Mouse (Mus musculus) embryonic stem cell, embryonic (primary cell): ENCODE measurements around the gene Slc36a3.

Source experiments
- CTCF ChIA-PET, 4 experiments: fragments of 300-600 bp in 2 of 4; fragments of 350-600 bp in 2 of 4; sonication (Branson Sonifier 250); formaldehyde crosslinking; loops; one replicate each; lab custom pipeline; 2022; ENCODE audit warnings: inconsistent platforms in 2 of 4; lab: Charles Lee
- POLR2A ChIA-PET, 4 experiments: fragments of 300-600 bp in 2 of 4; fragments of 350-600 bp in 2 of 4; sonication (Branson Sonifier 250); formaldehyde crosslinking; loops; one replicate each; lab custom pipeline; 2022; ENCODE audit warnings: antibody characterized with exemption in 4 of 4, inconsistent platforms in 1 of 4; lab: Charles Lee

Slc36a3 gene

GRCm38 (mm10) chr11:55162670-55163069 is 11.2 kb upstream of the Slc36a3 start:
- POLR2A ChIA-PET: interaction anchor here in 1 of 4 experiments (0.5 to 0.6 kb wide), 2 partner anchors 175 to 190 kb away, joined by 3 read pairs; no protein-coding TSS in a partner anchor
- CTCF ChIA-PET: interaction anchor here (0.5 to 3.8 kb wide), 21 partner anchors 9 to 287 kb away, joined by 3 to 75 read pairs (median 4); partner anchors contain the start of genes Ccdc69 (in 1 of the 4), Gm2a (in 1 of the 4) and Slc36a1 (in 1 of the 4)

- ChIA-PET POLR2A (interaction anchor here (0.6 to 2.3 kb wide), 45 partner anchors 8 to 852 kb away, joined by 3 to 11 read pairs (median 3); partner anchors contain the start of genes Gm2a (in 2 of the 4), Atox1 (in 1 of the 4), Ccdc69 (in 1 of the 4) and G3bp1 (in 1 of the 4)), CTCF (interaction anchor here (0.5 to 4.0 kb wide), 84 partner anchors 8 to 437 kb away, joined by 3 to 30 read pairs (median 5); partner anchors contain the start of genes Ccdc69 (in 2 of the 4), Gm2a (in 2 of the 4), Slc36a2 (in 2 of the 4) and Lyrm7 (in 1 of the 4))
Observed at GRCm38 (mm10) chr11:55158785-55159359, 7.4 kb upstream of the Slc36a3 start.

GRCm38 (mm10) chr11:55155070-55155421 is 3.5 kb upstream of the Slc36a3 start:
- CTCF ChIA-PET: interaction anchor here in 1 of 4 experiments (1.0 kb wide), 1 partner anchor 68 kb away, joined by 3 read pairs; no protein-coding TSS in a partner anchor
- POLR2A ChIA-PET: interaction anchor here in 1 of 4 experiments (0.7 to 1.3 kb wide), 2 partner anchors 47 to 142 kb away, joined by 3 read pairs; no protein-coding TSS in a partner anchor

- ChIA-PET CTCF (interaction anchor here in 2 of 4 experiments (0.6 to 1.0 kb wide), 2 partner anchors 68 to 114 kb away, joined by 3 read pairs; no protein-coding TSS in a partner anchor), POLR2A (interaction anchor here in 1 of 4 experiments (0.7 to 1.3 kb wide), 2 partner anchors 47 to 141 kb away, joined by 3 read pairs; no protein-coding TSS in a partner anchor)
Observed at GRCm38 (mm10) chr11:55154398-55155069, 3.0 kb upstream of the Slc36a3 start.

- CTCF ChIA-PET: interaction anchor here in 2 of 4 experiments (1.5 to 2.0 kb wide), 2 partner anchors 10 to 63 kb away, joined by 5 to 8 read pairs; no protein-coding TSS in a partner anchor
- POLR2A ChIA-PET: interaction anchor here in 2 of 4 experiments (0.6 to 2.5 kb wide), 2 partner anchors 11 to 50 kb away, joined by 3 to 13 read pairs; partner anchors contain the start of gene Gm2a (in 1 of the 2)
Observed at GRCm38 (mm10) chr11:55148461-55148860, 3.0 kb downstream of the Slc36a3 start.

DNA sequence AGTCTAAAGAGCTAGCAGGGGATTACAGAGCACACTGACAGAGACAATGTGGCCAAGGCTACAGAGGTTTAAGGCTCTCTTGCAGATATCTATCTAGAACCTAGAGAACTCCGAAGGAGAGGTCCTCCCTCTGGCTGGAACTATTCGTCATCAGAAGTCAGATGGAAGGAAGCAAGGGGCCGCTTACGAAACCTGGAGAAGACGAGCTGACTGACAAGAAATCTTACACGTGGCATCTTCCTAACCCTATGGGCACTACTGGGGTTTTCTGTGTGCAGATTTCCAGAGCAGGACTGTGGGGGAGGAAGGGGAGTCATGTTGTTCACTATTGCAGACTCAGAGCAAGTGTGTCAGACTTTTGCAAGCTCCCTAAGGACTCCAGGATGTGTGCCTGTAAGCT is 4.1 kb downstream of the Slc36a3 start:
- ChIA-PET CTCF (interaction anchor here (0.6 to 2.1 kb wide), 10 partner anchors 11 to 245 kb away, joined by 3 to 10 read pairs (median 3); partner anchors contain the start of gene Slc36a1 (in 1 of the 4)), POLR2A (interaction anchor here in 2 of 4 experiments (0.8 to 2.5 kb wide), 11 partner anchors 9 to 321 kb away, joined by 3 to 13 read pairs (median 5); partner anchors contain the start of genes G3bp1 (in 1 of the 2) and Gm2a (in 1 of the 2))

DNA sequence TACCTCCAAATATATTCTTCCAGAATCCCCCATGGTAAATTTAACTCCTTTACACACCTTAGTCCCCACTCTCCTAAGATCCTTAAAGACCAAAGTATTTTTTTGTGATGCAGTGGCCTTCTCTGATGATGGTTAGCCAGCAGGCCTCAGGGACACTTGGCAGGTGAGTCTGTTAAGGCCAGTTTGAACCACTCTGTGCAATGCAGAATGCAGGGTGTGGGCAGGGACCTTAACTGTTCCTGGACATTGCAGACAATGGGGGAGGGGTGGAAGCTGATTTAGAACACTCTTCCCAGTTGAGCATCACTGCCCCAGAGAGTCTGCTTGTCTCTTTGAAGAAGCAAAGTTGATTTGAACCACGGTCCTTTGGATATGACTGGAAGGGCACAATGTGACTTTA is 4.7 kb downstream of the Slc36a3 start:
- ChIA-PET CTCF (interaction anchor here (0.6 to 2.1 kb wide), 7 partner anchors 10 to 245 kb away, joined by 3 to 8 read pairs (median 4); no protein-coding TSS in a partner anchor), POLR2A (interaction anchor here in 3 of 4 experiments (0.6 to 2.5 kb wide), 17 partner anchors 8 to 322 kb away, joined by 3 to 13 read pairs (median 4); partner anchors contain the start of genes Gm2a (in 2 of the 3), Ccdc69 (in 1 of the 3) and G3bp1 (in 1 of the 3))

GRCm38 (mm10) chr11:55144011-55144410 is 7.5 kb downstream of the Slc36a3 start:
- POLR2A ChIA-PET: no interaction called here
- CTCF ChIA-PET: no interaction called here

- CTCF ChIA-PET: interaction anchor here in 1 of 4 experiments (0.6 to 1.1 kb wide), 2 partner anchors 21 to 62 kb away, joined by 3 to 4 read pairs; no protein-coding TSS in a partner anchor
- POLR2A ChIA-PET: interaction anchor here in 3 of 4 experiments (0.5 to 1.8 kb wide), 9 partner anchors 11 to 362 kb away, joined by 3 to 5 read pairs (median 3); partner anchors contain the start of genes Ccdc69 (in 1 of the 3) and Gm2a (in 1 of the 3)
Observed at GRCm38 (mm10) chr11:55141502-55141901, 10.0 kb downstream of the Slc36a3 start.

- CTCF ChIA-PET: no interaction called here
- POLR2A ChIA-PET: interaction anchor here in 1 of 4 experiments (1.4 to 1.7 kb wide), 4 partner anchors 9 to 125 kb away, joined by 3 to 8 read pairs (median 6); partner anchors contain the start of gene Gm2a
Observed at GRCm38 (mm10) chr11:55137646-55138045, 13.9 kb downstream of the Slc36a3 start.

GRCm38 (mm10) chr11:55136770-55137547 is 14.5 kb downstream of the Slc36a3 start:
- ChIA-PET POLR2A (interaction anchor here in 2 of 4 experiments (0.6 to 1.7 kb wide), 7 partner anchors 10 to 699 kb away, joined by 3 to 8 read pairs (median 3); partner anchors contain the start of gene Gm2a (in 2 of the 2)), CTCF (interaction anchor here in 1 of 4 experiments (0.6 kb wide), 1 partner anchor 21 kb away, joined by 9 read pairs; no protein-coding TSS in a partner anchor)

- CTCF ChIA-PET: no interaction called here
- POLR2A ChIA-PET: interaction anchor here in 1 of 4 experiments (0.6 to 1.9 kb wide), 2 partner anchors 10 to 14 kb away, joined by 3 to 4 read pairs; no protein-coding TSS in a partner anchor
Observed at GRCm38 (mm10) chr11:55134871-55135270, 16.6 kb downstream of the Slc36a3 start.

DNA sequence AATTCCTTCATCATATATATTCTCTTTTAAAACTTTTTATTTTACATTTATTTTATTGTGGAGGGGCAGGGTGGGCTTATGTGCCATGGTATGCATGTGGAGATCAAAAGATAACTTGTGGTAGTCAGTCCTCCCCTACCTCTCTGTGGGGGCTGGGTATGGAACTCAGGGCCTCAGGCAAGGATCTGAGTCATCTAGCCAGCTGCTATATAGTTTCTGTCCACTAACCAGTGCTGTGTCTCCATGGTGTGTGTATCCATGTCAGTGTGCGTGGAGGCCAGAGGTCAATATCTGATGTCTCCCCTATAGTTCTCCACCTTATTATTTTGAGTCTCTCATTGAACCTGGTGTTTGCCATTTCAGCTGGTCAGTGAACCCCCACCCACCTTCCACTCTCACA is 17.1 kb downstream of the Slc36a3 start:
- ChIA-PET POLR2A (interaction anchor here in 1 of 4 experiments (0.6 to 1.9 kb wide), 2 partner anchors 11 to 14 kb away, joined by 3 to 4 read pairs; no protein-coding TSS in a partner anchor), CTCF (interaction anchor here in 2 of 4 experiments (0.6 to 1.2 kb wide), 2 partner anchors 102 to 250 kb away, joined by 3 to 13 read pairs; no protein-coding TSS in a partner anchor)

- POLR2A ChIA-PET: no interaction called here
- CTCF ChIA-PET: interaction anchor here in 1 of 4 experiments (1.2 kb wide), 1 partner anchor 101 kb away, joined by 3 read pairs; no protein-coding TSS in a partner anchor
Observed at GRCm38 (mm10) chr11:55133204-55133603, 18.3 kb downstream of the Slc36a3 start.

DNA sequence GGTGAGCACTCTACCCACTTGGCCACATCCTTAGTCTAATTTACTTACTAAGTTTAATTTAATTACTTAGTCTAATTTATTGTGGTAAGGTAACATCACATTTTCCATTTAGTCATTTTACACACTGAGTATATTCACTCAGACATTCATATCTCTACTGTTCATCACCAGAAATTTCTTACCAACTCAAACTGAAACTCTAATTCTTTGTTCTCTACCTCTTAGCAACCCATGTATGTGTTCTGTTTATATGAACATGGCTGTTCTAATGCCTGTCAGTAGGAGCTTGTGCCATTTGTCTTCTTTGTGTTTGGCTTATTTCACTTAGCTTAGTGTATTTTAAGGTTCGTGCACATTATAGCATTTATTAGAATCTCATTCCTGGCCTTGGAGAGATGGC is 19.6 kb downstream of the Slc36a3 start:
- ChIA-PET POLR2A (interaction anchor here in 2 of 4 experiments (1.0 to 4.9 kb wide), 9 partner anchors 12 to 337 kb away, joined by 3 to 27 read pairs (median 4); partner anchors contain the start of genes Gm2a (in 2 of the 2) and G3bp1 (in 1 of the 2)), CTCF (no interaction called here)

- ChIA-PET POLR2A (interaction anchor here in 2 of 4 experiments (0.6 to 4.9 kb wide), 17 partner anchors 9 to 344 kb away, joined by 3 to 27 read pairs (median 4); partner anchors contain the start of genes Gm2a (in 2 of the 2), Cdc42se2 (in 1 of the 2) and G3bp1 (in 1 of the 2)), CTCF (interaction anchor here in 3 of 4 experiments (0.5 to 1.8 kb wide), 5 partner anchors 28 to 256 kb away, joined by 3 to 6 read pairs (median 4); no protein-coding TSS in a partner anchor)
Observed at GRCm38 (mm10) chr11:55131077-55131742, 20.3 kb downstream of the Slc36a3 start.
